Mouse (Mus musculus) cerebellum, adult 9-11 months (tissue): ENCODE data around the gene Mdk.

Experiments used
- DNase-seq: peaks from one replicate; pipeline ENCODE4 v3.0.0; 2022

Gene Mdk

DNA sequence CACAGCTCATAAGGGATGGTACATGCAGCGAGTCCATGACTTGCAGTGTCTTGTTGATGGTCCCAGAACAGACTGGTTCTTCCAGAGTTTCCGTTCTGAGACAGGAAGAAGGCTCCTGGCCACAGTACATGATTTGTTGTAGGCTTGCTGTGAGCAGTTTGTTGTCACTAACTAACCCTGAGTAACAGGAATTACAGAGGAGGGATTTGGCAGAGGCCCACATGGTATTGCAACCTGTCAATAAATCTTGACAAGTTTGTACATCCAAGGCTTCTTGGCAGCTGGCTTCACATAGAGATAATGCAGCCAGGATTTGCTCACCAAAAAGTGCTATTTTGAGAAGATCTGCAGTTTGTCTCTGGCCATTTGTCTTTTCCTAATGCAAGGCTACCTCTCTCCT lies 26.0 kb downstream of the Mdk start:
- no peak for DNase-seq

DNA sequence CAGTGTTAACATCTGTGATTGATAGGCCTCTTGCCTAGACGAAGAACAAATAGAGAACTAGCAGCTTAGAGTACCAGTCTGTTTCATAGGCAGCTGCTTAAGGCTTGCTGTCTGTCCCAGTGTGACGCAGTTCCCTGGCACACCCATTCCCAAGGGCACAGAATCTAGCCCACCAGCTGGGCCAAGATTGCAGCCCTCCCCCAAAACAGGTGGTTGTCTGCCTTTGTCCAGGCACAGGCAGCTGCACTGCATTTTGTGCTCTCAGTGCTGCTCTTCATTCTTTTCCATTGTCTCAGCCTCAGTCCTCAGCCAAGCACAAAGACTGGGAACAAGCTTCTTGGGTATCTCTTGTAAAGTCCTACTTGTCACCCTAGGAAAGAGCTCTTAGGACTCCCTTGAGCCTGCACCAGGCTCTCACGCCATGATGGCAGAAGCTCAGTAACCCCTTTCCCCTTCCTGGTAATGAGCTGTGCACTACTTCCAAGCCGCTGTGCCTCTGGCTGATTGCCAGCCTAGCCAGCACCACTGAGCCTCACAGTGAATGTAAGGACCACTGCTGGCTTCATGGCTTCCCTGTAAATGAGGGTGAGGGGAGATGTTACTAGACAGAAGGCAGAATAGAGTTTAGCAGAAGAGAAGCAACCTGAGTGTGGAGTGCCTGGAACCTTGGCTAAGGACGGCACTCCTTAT lies 27.3 kb downstream of the Mdk start:
- no peak for DNase-seq

DNA sequence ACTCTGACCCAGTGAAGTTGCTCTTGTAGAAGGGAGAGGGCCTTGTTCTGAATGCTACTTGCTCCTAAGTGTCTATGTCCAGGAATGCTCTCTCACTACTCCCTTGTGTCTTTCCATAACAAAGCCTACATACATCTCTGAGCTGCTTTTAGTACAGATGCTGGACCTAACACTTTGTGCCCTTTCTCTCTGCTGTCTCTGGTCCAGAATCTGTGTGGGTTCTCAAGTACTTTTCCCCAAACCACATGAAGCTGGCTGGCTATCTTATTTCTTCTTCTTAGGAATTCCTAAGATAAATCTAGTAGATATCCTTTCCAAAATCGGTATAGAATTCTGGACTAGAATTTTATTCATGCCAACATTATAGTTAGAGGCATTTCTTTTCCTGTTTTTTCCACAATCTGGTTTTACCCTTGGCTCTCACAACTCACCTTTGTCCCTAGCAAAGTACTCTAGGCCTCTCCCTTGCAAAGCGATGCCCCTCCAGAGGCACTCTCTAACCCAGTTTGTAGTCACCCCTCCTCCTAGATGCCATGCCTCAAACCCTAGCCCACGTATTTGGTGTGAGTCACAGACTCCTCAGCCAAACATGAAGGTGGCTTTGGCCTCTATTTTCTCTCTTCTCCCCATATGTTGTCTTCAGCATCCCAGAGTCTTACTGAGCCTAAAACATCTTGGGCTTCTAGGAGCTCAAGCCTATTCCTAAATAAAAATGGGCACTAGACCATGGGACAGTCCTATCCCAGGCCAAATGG lies 28.7 kb downstream of the Mdk start:
- no peak for DNase-seq

DNA sequence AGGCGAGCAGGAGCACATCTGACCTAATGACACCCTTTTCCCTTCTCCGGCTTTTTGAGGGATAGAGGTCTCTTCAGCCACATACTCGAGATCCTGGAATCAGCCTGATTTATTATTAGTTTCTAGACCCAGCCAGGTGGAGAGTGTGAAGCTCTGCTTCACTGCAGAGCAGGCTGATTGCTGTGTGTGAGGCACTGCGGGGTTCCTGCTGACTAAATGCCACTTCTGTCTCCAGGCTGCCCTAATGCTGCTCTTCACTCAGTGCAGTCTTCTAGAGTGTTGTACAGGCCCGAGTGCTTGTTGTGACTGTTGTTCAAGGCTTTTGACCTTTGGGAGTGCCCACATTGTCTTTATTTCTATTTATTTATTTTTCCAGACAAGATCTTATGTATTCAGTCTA lies 29.8 kb downstream of the Mdk start:
- peak; percentile 58 for DNase-seq

DNA sequence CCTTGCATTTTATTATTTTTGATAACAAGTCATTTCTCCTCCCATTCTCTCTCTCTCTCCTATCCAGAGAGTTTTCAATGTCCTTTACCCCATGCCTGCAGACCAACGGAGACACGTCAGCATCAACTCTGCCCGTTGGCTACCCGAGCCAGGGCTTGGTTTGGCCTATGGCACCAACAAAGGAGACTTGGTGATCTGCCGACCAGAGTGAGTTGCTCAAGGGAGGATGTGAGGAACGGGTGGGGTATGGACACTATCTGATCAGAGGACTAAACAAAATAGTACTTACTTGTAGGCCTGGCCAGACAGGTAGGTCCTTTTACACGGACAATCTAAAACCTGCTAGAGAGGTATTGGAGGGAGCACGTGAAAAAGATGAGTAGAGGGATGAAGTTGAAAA lies 31.7 kb downstream of the Mdk start:
- no peak for DNase-seq

DNA sequence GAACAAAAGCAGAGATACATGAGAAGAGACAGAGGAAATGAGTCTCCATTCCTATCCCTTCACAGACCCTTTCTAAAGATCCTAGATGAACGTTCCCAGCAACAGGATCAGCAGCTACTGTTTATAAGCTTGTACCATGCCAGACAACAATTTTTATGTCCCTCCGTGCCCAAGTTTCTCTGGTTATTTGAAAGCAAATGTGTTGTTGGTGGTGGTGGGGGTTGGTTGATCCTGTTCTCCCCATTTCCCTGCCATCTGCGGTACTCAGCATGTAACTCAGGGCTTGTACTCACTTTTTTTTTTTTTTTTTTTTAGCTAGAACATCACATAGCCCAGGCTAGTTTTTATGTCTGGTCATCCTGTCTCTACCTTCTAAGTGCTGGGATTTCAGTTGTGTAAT lies 33.0 kb downstream of the Mdk start:
- DNase-seq: no peak

DNA sequence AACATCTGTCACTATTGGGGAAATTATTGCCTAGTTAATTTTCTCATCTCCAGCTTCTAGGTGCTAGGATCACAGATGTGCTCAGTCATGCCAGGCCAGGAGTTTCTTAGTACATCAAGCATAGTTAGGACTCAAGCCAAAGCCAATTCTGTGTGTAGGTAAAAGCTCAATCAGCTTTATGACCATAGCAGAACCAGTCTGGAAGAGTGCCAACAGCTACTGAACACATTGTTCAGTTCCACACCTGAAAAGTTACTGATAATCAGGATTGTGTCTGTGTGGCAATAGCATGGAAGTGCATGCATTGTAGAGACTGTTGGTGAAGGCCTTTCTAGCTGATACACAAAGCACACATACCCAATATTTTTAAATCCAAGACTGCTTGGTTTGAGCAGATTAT lies 34.1 kb downstream of the Mdk start:
- DNase-seq: no peak

DNA sequence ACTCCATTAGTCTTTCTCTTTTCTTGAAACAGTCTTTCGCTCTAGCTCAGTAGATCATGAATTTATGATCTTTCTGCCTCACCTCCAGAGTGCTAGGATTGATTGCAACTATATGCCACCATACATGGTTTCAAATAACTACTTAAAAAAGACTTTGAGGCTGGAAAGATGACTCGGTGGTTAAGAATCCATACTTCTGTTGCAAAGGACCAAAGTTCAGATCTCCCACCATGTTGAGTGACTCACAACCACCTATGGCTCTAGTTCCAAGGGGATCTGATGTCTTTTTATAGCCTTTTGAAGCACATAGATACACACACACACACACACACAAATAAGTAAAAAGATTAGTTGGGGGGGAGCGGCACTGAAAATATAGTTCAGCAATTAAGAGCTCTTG lies 36.7 kb downstream of the Mdk start:
- no peak for DNase-seq

DNA sequence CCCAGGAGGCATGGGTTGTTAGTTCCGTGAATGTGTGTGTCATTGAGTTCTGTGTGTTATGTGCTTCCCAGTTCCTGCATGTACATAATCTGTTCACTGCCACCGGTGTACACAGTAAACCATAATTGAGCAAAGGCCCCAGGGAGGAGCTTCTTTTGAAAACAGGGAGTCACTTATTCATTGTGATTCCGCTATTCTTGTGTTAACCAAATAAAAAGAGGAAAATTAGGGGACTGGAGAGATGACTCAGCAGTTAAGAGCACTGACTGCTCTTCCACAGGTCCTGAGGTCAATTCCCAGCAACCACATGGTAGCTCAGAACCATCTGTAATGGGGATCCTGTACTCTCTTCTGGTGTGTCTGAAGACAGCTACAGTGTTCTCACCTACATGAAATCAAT lies 37.4 kb downstream of the Mdk start:
- no peak for DNase-seq

DNA sequence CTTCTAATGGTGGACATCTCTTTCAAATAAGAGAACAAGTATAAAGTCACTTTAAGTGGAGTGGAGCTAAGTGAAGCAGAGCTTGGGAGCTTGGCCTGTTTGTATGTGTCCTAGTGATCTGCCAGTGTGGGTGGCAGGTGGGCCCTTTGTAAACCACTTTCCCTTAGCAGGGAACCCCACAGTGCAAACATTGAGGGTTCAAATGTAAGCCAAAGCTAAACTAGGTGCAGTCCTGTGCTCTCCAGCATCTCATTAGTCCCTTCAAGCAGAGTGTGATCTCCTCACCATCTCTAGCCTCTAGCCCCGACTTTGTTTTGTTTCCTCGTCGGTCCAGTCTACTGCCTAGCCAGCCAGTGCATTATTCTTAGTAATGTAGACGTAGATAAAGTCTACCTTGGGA lies 47.5 kb downstream of the Mdk start:
- no peak for DNase-seq

DNA sequence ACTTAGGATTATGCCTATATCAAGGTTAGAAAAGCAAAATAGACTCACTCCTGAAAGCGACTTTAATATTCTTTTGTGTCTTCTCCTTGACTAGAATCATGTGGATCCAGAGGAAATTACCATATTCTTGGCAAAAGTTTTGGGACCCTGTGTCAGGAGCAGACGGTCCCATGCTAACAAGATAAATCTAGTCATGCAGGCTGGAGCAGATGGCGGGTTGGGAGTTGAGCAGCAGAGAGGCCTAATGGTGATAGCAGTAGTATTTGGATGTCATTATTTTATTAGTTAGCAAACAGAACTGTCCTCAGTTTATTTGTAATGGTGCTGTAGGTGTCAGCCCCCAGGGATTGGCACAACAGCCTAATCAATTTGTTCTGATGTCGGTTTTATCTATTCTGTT lies 48.1 kb downstream of the Mdk start:
- DNase-seq: peak; percentile 53
